Mouse (Mus musculus) stomach, embryonic 15.5 days (tissue): Measurements from ENCODE around the gene Rnf220. TPM values are rescaled to one million over a fixed set of nuclear protein-coding genes. Genes with fewer than 3 reads are reported as not detected.

Experiments
- ATAC-seq: fragments of 200-750 bp; cut with Nextera tagmentation; 2 replicates; pipeline ENCODE4 v1.8.0; 2017; ENCODE audit warnings: low read depth, moderate number of reproducible peaks, moderate TSS enrichment; ENCODE audit not compliant: insufficient read depth, low FRiP score
- H3K27ac ChIP-seq: fragments of 300-500 bp; sonication (generic); 2 replicates; pipeline ENCODE4 v1.5.1; 2015; ENCODE audit warnings: mild to moderate bottlenecking, inconsistent platforms
- H3K27me3 ChIP-seq: fragments of 300-500 bp; sonication (generic); replicated peaks from 2 replicates; pipeline ENCODE4 v1.6.1; 2015; ENCODE audit warnings: inconsistent platforms
- H3K36me3 ChIP-seq: fragments of 300-500 bp; sonication (generic); 2 replicates; pipeline ENCODE4 v1.6.1; 2015; ENCODE audit warnings: inconsistent platforms
- H3K4me1 ChIP-seq: fragments of 300-500 bp; sonication (generic); 2 replicates; pipeline ENCODE4 v1.6.1; 2015; ENCODE audit warnings: inconsistent platforms
- H3K4me2 ChIP-seq: fragments of 300-500 bp; sonication (generic); 2 replicates; pipeline ENCODE4 v1.6.1; 2015; ENCODE audit warnings: mild to moderate bottlenecking, inconsistent platforms
- H3K4me3 ChIP-seq: fragments of 300-500 bp; sonication (generic); replicated peaks from 2 replicates; pipeline ENCODE4 v1.5.1; 2015; ENCODE audit warnings: inconsistent platforms
- H3K9ac ChIP-seq: fragments of 300-500 bp; sonication (generic); 2 replicates; pipeline ENCODE4 v1.6.1; 2015; ENCODE audit warnings: inconsistent platforms
- H3K9me3 ChIP-seq: fragments of 300-500 bp; sonication (generic); 2 replicates; pipeline ENCODE4 v1.6.1; 2016; ENCODE audit warnings: inconsistent platforms
- WGBS: fragments of 180-500 bp; shearing (Covaris S2); methylation state at CpG from one replicate; pipeline ENCODE4 v1.1.7; 2015; 5-methylcytosine and 5-hydroxymethylcytosine counted together
- polyA plus RNA-seq: library from polyadenylated mRNA; unstranded; fragments of >200 nt; fragmentation: Nextera tagmentation; extraction: Ambion mirVana; gene quantifications from 2 replicates; pipeline ENCODE4 v1.2.1, GENCODE M21; 2015

Gene Rnf220
- polyA plus RNA-seq, 1 experiment from 2014 or later: 66.2 TPM

DNA sequence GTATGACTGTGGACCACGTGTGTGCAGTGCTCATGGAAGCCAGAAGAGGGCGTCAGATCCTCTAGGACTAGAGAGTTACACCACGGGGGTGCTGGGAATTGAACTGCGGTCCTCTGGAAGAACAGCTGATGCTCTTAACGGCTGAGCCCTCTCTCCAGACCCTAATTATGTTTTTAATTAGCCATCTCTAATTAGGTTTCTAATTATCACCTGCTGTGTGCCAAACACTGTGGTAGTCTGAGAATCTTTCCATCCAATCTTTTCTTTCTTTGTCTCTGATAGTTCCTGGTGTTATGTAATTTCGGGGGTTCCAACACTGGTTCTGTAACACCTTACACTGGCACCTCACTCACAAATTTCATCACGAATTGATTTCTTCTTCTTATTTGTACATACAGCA lies 75.8 kb downstream of the Rnf220 start:
- H3K36me3 ChIP-seq: no peaks in the 10 kb centered on the region
- 90% methylated on average over 7 of the region's 7 CpGs for WGBS
- H3K27ac ChIP-seq: no peak overlapping the region
- no peaks in the 10 kb centered on the region for H3K4me1 ChIP-seq
- no peak overlapping the region for H3K9ac ChIP-seq
- H3K4me2 ChIP-seq: no peak overlapping the region
- ATAC-seq: no peak
- no peaks in the 10 kb centered on the region for H3K9me3 ChIP-seq
- no peak overlapping the region for H3K4me3 ChIP-seq
- no peaks in the 10 kb centered on the region for H3K27me3 ChIP-seq

DNA sequence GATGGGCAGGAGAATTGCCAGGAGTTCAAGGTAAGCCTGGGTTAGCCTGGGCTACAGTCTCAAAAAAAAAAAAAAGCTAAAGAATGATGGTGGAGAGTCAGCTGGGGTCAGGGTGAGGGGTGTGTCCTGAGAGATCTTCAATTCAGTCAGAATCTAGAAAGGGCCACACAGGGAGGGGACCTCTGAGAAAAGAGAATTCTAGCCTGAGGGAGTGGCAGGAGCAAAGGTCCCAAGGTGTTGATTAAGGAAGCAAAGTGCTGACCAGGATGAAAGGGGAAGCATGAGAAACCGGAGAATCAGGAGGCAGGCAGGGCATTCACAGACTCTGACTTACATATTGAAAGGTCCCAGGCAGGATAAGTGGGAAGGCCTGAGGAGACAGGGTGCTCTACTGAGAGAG lies 80.0 kb downstream of the Rnf220 start:
- Histone ChIP-seq H3K9me3 (no peaks in the 10 kb centered on the region), H3K4me1 (peaks cover 4% of the 10 kb centered on the region; the same call in 1 of the 2 replicates), H3K27me3 (no peaks in the 10 kb centered on the region), H3K27ac (no peak overlapping the region), H3K36me3 (no peaks in the 10 kb centered on the region), H3K9ac (no peak overlapping the region), H3K4me2 (no peak overlapping the region), H3K4me3 (no peak overlapping the region)
- no peak for ATAC-seq
- 52% methylated on average over 1 of the region's 1 CpGs for WGBS

DNA sequence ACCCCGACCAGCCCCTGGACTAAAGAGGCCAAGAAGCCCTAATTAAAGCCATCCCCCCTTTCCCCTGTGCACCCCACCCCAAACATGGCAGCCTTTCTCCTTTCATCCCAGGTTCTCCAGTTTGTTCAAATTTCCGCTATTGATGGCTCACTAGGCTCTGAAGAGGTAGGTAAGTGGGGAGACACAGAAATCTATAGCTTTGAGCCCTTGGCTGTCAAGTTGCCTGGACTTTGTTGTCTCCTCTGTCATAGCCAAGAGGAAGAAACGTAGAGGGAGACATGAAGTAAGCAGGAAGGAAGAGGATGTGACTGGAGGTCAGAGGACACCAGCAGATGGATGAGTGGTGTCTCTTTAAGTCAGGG lies 86.8 kb downstream of the Rnf220 start:
- H3K9me3 ChIP-seq: no peaks in the 10 kb centered on the region
- H3K4me1 ChIP-seq: 0 out of 2 replicates have a peak, but pooled peaks cover 6% of the 10 kb centered on the region
- no peaks in the 10 kb centered on the region for H3K36me3 ChIP-seq
- no peak overlapping the region for H3K4me2 ChIP-seq
- no peak for ATAC-seq
- H3K27ac ChIP-seq: no peak overlapping the region
- no peak overlapping the region for H3K9ac ChIP-seq
- H3K4me3 ChIP-seq: no peak overlapping the region
- WGBS: 49% methylated on average over 3 of the region's 3 CpGs
- H3K27me3 ChIP-seq: no peaks in the 10 kb centered on the region

DNA sequence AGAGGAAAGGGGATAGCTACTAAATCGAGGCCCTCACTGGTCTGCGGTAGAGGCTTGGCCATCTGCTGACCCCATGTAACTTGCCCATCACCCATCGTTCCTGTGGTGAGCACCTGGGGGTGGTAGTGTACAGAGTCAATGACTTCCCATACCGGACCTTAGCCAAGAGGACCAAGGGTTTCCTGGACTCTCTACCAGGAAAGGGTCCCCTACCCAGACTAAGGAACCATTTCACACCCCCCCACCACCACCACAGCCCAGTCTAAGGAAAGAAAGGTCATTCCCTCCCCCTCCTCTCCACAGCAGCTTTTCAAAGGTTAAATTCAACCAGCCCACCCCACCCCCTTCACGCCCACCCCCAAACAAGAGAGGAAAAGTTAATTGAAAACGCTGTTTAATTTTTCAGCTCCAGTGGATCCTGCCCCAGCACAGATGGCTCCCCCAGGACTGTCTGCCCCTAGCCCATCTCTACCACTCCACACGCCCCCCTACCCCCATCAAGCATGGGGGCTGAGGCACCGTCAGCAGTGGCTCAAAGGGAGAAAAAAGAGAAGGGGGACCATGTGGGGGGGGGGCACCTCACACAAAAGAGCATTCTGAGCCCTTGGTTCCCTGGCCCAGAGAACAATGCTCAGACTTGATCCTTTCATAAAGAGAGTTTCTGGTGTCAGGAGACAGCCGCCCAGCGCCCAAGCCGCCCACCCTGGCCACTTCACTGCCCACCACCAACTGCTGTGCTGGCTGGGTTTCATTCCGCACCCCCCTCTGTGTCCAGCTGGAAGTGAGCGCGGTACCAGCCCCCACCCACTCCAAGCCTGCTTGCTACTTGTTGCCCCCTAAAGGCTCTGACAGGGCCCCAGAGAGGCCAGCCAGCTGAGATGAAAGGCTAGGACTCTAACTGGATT lies 87.5 kb downstream of the Rnf220 start:
- ATAC-seq: no peak
- WGBS: 67% methylated on average over 14 of the region's 14 CpGs
- Histone ChIP-seq H3K4me2 (no peak overlapping the region), H3K9me3 (no peaks in the 10 kb centered on the region), H3K4me3 (no peak overlapping the region), H3K27me3 (no peaks in the 10 kb centered on the region), H3K27ac (no peak overlapping the region), H3K4me1 (0 out of 2 replicates have a peak, but pooled peaks cover 6% of the 10 kb centered on the region), H3K36me3 (no peaks in the 10 kb centered on the region), H3K9ac (no peak overlapping the region)

GRCm38 (mm10) chr4:117407945-117408344 lies 88.9 kb downstream of the Rnf220 start:
- WGBS: 84% methylated on average over 5 of the region's 5 CpGs
- H3K9me3 ChIP-seq: no peaks in the 10 kb centered on the region
- no peak for ATAC-seq

DNA sequence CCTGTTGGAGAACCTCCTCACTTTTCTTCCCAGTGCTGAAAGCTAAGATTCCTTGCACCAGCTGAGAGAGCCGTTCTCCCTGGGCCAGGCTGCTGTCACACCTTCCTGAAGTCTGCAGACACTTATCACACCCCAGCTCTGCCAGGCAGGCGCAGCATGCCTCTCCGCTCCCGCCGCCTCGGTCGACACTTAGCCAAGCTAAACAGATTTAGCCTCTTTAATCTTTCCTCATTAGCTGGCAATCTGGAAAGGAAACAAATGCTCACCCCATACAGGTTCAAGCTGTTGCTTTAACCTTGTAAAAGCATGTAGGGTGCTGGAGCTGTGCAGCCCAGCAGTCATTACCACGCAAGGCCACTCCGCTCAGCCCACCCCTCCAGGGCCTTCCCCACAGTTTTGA lies 90.9 kb downstream of the Rnf220 start:
- no peak for ATAC-seq
- Histone ChIP-seq H3K4me1 (0 out of 2 replicates have a peak, but pooled peaks cover 6% of the 10 kb centered on the region), H3K9me3 (no peaks in the 10 kb centered on the region), H3K27ac (no peak overlapping the region), H3K9ac (no peak overlapping the region), H3K4me3 (no peak overlapping the region), H3K36me3 (no peaks in the 10 kb centered on the region), H3K27me3 (no peaks in the 10 kb centered on the region), H3K4me2 (no peak overlapping the region)
- 38% methylated on average over 9 of the region's 9 CpGs for WGBS

More at GRCm38 (mm10) chr4:117407945-117408344, 88.9 kb downstream of the Rnf220 start:
- Histone ChIP-seq H3K4me3 (no peak overlapping the region), H3K36me3 (no peaks in the 10 kb centered on the region), H3K4me2 (no peak overlapping the region), H3K9ac (no peak overlapping the region), H3K27ac (no peak overlapping the region), H3K4me1 (0 out of 2 replicates have a peak, but pooled peaks cover 6% of the 10 kb centered on the region), H3K27me3 (no peaks in the 10 kb centered on the region)

- 0 out of 2 replicates have a peak, but pooled peaks cover 6% of the 10 kb centered on the region for H3K4me1 ChIP-seq
- no peak for ATAC-seq
- no peaks in the 10 kb centered on the region for H3K27me3 ChIP-seq
- no peaks in the 10 kb centered on the region for H3K9me3 ChIP-seq
- no peaks in the 10 kb centered on the region for H3K36me3 ChIP-seq
- no peak overlapping the region for H3K9ac ChIP-seq
- H3K4me2 ChIP-seq: no peak overlapping the region
- 85% methylated on average over 6 of the region's 6 CpGs for WGBS
- no peak overlapping the region for H3K27ac ChIP-seq
- no peak overlapping the region for H3K4me3 ChIP-seq
Measured at GRCm38 (mm10) chr4:117405211-117405610, 91.6 kb downstream of the Rnf220 start.

- Histone ChIP-seq H3K27ac (no peak overlapping the region), H3K4me3 (no peak overlapping the region), H3K4me1 (0 out of 2 replicates have a peak, but pooled peaks cover 6% of the 10 kb centered on the region), H3K9ac (no peak overlapping the region), H3K4me2 (no peak overlapping the region), H3K36me3 (no peaks in the 10 kb centered on the region), H3K27me3 (no peaks in the 10 kb centered on the region), H3K9me3 (no peaks in the 10 kb centered on the region)
- ATAC-seq: no peak
- WGBS: 31% methylated on average over 3 of the region's 3 CpGs
Measured at GRCm38 (mm10) chr4:117403411-117403810, 93.4 kb downstream of the Rnf220 start.

GRCm38 (mm10) chr4:117397128-117397527 lies 99.7 kb downstream of the Rnf220 start:
- ATAC-seq: no peak
- Histone ChIP-seq H3K4me3 (no peak overlapping the region), H3K4me1 (no peaks in the 10 kb centered on the region), H3K9ac (no peak overlapping the region), H3K9me3 (no peaks in the 10 kb centered on the region), H3K4me2 (no peak overlapping the region), H3K36me3 (no peaks in the 10 kb centered on the region), H3K27me3 (no peaks in the 10 kb centered on the region), H3K27ac (no peak overlapping the region)
- 57% methylated on average over 11 of the region's 11 CpGs for WGBS

DNA sequence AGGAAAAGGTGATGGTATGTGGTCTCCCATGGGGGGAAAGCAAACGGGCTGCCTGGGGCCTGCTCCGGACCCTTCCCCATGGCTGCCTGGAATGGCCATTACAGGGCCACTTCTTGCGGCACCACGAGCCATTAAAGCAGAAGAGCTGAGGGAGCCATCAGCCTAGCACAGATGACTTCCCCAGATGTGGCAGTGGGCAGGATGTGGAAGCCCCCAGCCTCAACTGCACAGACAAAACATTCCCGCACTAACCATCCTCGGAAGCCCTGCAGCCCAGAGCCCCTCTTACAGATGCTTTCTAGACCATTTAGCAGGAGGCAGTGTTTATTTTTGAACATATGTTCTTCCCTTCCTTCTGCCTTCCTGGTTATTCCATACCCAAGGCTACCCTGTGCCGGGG lies 103.8 kb downstream of the Rnf220 start:
- no peak overlapping the region for H3K4me2 ChIP-seq
- 53% methylated on average over 7 of the region's 7 CpGs for WGBS
- H3K27ac ChIP-seq: no peak overlapping the region
- H3K9me3 ChIP-seq: no peaks in the 10 kb centered on the region
- H3K27me3 ChIP-seq: no peaks in the 10 kb centered on the region
- ATAC-seq: no peak
- no peaks in the 10 kb centered on the region for H3K36me3 ChIP-seq
- no peak overlapping the region for H3K4me3 ChIP-seq
- H3K9ac ChIP-seq: no peak overlapping the region
- H3K4me1 ChIP-seq: peaks cover 4% of the 10 kb centered on the region; the same call in 1 of the 2 replicates

DNA sequence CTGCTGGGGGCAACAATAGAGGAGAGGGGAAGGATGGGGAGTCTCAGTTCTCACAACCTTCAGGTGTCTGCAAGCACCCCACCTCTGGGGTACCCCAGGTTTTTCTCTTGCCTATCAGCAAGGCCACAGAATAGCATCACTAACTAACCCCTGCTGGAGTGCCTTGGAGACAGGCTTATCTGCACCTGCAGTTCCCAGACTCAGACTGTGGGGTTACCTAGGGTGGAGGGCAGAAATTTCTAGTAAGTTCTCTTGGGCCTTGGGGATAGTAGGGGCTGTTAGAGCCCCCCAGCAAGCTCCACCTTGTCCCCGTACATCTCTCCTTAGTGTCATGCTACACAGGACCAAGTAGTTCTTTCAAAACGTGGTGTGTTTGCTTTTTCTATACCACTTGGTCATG lies 104.5 kb downstream of the Rnf220 start:
- Histone ChIP-seq H3K9ac (no peak overlapping the region), H3K9me3 (no peaks in the 10 kb centered on the region), H3K27ac (no peak overlapping the region), H3K27me3 (no peaks in the 10 kb centered on the region), H3K4me2 (no peak overlapping the region), H3K36me3 (no peaks in the 10 kb centered on the region), H3K4me3 (no peak overlapping the region), H3K4me1 (peaks cover 4% of the 10 kb centered on the region; the same call in 1 of the 2 replicates)
- ATAC-seq: no peak
- WGBS: 42% methylated on average over 2 of the region's 2 CpGs

DNA sequence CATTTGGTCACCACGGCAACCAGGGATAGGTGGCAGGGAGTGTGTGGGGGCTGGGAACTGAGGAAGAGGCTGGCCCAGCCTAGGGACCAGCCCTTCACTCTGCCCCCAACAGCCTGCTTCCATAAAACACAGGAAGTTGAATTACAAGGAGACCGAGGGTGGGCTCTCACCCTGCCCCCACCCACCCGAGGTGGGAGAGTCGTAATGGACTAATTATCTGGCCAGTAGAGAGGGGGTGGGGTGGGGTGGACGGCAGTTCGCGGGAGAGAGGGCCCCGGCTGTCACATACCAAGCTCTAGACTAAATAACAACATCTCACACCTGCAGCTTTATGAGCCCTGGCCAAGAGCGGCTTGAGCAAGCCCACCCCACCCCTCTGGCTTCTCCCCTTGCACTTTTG lies 104.9 kb downstream of the Rnf220 start:
- no peaks in the 10 kb centered on the region for H3K36me3 ChIP-seq
- no peak for ATAC-seq
- H3K27me3 ChIP-seq: no peaks in the 10 kb centered on the region
- 7% methylated on average over 9 of the region's 9 CpGs for WGBS
- H3K4me2 ChIP-seq: peak overlapping the region; percentile 31
- H3K9ac ChIP-seq: no peak overlapping the region
- H3K27ac ChIP-seq: no peak overlapping the region
- H3K9me3 ChIP-seq: no peaks in the 10 kb centered on the region
- H3K4me1 ChIP-seq: peaks cover 4% of the 10 kb centered on the region; the same call in 1 of the 2 replicates
- H3K4me3 ChIP-seq: no peak overlapping the region
